Mouse (Mus musculus): Measurements from ENCODE around the gene Phyh.

GRCm38 (mm10) chr2:4922476-4923164, 3.8 kb downstream of the Phyh start:
- TF ChIP-seq POLR2A (IDR thresholded peaks at IDR 0.05; ENCODE audit: insufficient read depth, low read depth, low read length): no peak
- TF ChIP-seq CTCF (IDR thresholded peaks at IDR 0.05; ENCODE audit: insufficient read depth, low read depth, low read length): no peak
